Mouse (Mus musculus) heart, postnatal 0 days (tissue): ENCODE data around the gene Evpl.

ENCODE experiments used
- CTCF ChIP-seq: IDR thresholded peaks from 2 replicates; pipeline ENCODE4 v1.5.1; 2016; ENCODE audit warnings: antibody characterized with exemption, control low read depth, low read depth
- EP300 ChIP-seq: IDR thresholded peaks from 2 replicates; pipeline ENCODE4 v1.6.1; 2016; ENCODE audit warnings: antibody characterized with exemption, low read depth

GRCm38 (mm10) chr11:116232427-116232826 is 5.5 kb downstream of the Evpl start:
- TF ChIP-seq CTCF (no peak), EP300 (no peak)
